Mouse (Mus musculus): Measurements from ENCODE around the gene Arih1. TPM values are rescaled to one million over a fixed set of nuclear protein-coding genes. Genes with fewer than 3 reads are reported as not detected.

Arih1 gene
- total RNA-seq, 2 experiments from 2014 or later, result 108 to 111 TPM

Other genes with a start within 250 kb of the Arih1 start
- 10 to 100 TPM; 17.0 to 17.5 TPM for gene Adpgk, start 195.1 kb downstream of the Arih1 start, total RNA-seq (2021)
- gene Bbs4, start 133.1 kb downstream of the Arih1 start, total RNA-seq (2021), result 10 to 100 TPM; 41.3 to 45.4 TPM
- gene Hexa, start 52.9 kb upstream of the Arih1 start, total RNA-seq (2021), result 10 to 100 TPM; 50.9 to 51.6 TPM
- gene Tmem202, start 53.2 kb upstream of the Arih1 start, total RNA-seq (2021), result 1 to 10 TPM; 2.1 to 2.7 TPM
- gene Celf6, start 91.3 kb upstream of the Arih1 start, total RNA-seq (2021), result 10 to 100 TPM; 28.6 to 29.8 TPM
- gene Parp6, start 130.7 kb upstream of the Arih1 start, total RNA-seq (2021), result 100 to 1,000 TPM; 131 to 142 TPM
- gene Pkm, start 169.8 kb upstream of the Arih1 start, total RNA-seq (2021), result 1,000 to 10,000 TPM; 1,284 to 1,365 TPM
- 1 to 10 TPM; 5.0 to 6.9 TPM for gene Gramd2, start 193.5 kb upstream of the Arih1 start, total RNA-seq (2021)

All from layer of hippocampus, postnatal 36 days (tissue).